Mouse (Mus musculus) kidney, embryonic 14.5 days (tissue): ENCODE measurements around the gene Ehmt2. TPM values are rescaled to one million over a fixed set of nuclear protein-coding genes. Genes with fewer than 3 reads are reported as not detected.

ENCODE experiments used
- ATAC-seq: fragments of 200-750 bp; cut with Nextera tagmentation; 2 replicates; pipeline ENCODE4 v1.8.0; 2017; ENCODE audit warnings: moderate number of reproducible peaks, mild to moderate bottlenecking, moderate TSS enrichment, moderate library complexity; ENCODE audit not compliant: low FRiP score, low TSS enrichment
- H3K27ac ChIP-seq: fragments of 300-500 bp; sonication (generic); 2 replicates; pipeline ENCODE4 v1.5.1; 2014; ENCODE audit warnings: low read depth, mild to moderate bottlenecking, low read length, moderate library complexity, mixed read lengths
- H3K27me3 ChIP-seq: fragments of 300-500 bp; sonication (generic); 2 replicates; pipeline ENCODE4 v1.6.1; 2014; ENCODE audit warnings: mild to moderate bottlenecking, low read length; ENCODE audit not compliant: control insufficient read depth, insufficient read depth
- H3K36me3 ChIP-seq: fragments of 300-500 bp; sonication (generic); 2 replicates; pipeline ENCODE4 v1.6.1; 2014; ENCODE audit warnings: low read length, mixed read lengths; ENCODE audit not compliant: control insufficient read depth, insufficient read depth
- H3K4me1 ChIP-seq: fragments of 300-500 bp; sonication (generic); 2 replicates; pipeline ENCODE4 v1.6.1; 2014; ENCODE audit warnings: low read length, mixed read lengths; ENCODE audit not compliant: control insufficient read depth, insufficient read depth
- H3K4me2 ChIP-seq: fragments of 300-500 bp; sonication (generic); replicated peaks from 2 replicates; pipeline ENCODE4 v1.6.1; 2014; ENCODE audit warnings: low read depth, mild to moderate bottlenecking, low read length
- H3K4me3 ChIP-seq: fragments of 300-500 bp; sonication (generic); 2 replicates; pipeline ENCODE4 v1.5.1; 2014; ENCODE audit warnings: mild to moderate bottlenecking, low read length
- H3K9ac ChIP-seq: fragments of 300-500 bp; sonication (generic); 2 replicates; pipeline ENCODE4 v1.6.1; 2014; ENCODE audit warnings: low read depth, mild to moderate bottlenecking, low read length, moderate library complexity
- H3K9me3 ChIP-seq: fragments of 300-500 bp; sonication (generic); 2 replicates; pipeline ENCODE4 v1.6.1; 2016; ENCODE audit warnings: low read length; ENCODE audit not compliant: control insufficient read depth
- WGBS: fragments of 180-500 bp; shearing (Covaris S2); extraction: QIAGEN DNeasy Blood & Tissue Kit; methylation state at CpG from one replicate; pipeline ENCODE4 v1.1.7; 2014; 5-methylcytosine and 5-hydroxymethylcytosine counted together
- polyA plus RNA-seq: library from polyadenylated mRNA; unstranded; fragments of >200 nt; fragmentation: Nextera tagmentation; extraction: Ambion mirVana; gene quantifications from 2 replicates; pipeline ENCODE4 v1.2.1, GENCODE M21; 2014

The Ehmt2 gene
- 70.5 and 76.9 TPM in 2 replicates for polyA plus RNA-seq

- WGBS, result under 1% methylated on average over 32 of the region's 44 CpGs
- H3K9me3 ChIP-seq, result no peaks in the 10 kb centered on the region
- H3K27ac ChIP-seq, result peak within 1 kb of the TSS; percentile 97
- peak within 1 kb of the TSS; percentile 92 for H3K4me3 ChIP-seq
- peaks cover 19% of the 10 kb centered on the region for H3K36me3 ChIP-seq
- H3K4me2 ChIP-seq, result peak within 1 kb of the TSS; percentile 90
- H3K27me3 ChIP-seq, result no peaks in the 10 kb centered on the region
- H3K9ac ChIP-seq, result peak within 1 kb of the TSS; percentile 93
- ATAC-seq, result peak; percentile 53
- H3K4me1 ChIP-seq, result peaks cover 13% of the 10 kb centered on the region
Measured at GRCm38 (mm10) chr17:34898160-34898586, at the start of gene Ehmt2, which contains the start of gene C2. Gene Ehmt2 (plus strand): TSS chr17:34898469. Gene C2 (minus strand): TSS chr17:34898265.

GRCm38 (mm10) chr17:34849722-34850516, 48.4 kb upstream of the Ehmt2 start, which contains the start of the genes Skiv2l and Nelfe:
Gene Skiv2l (minus strand): TSS chr17:34850210.
Gene Nelfe (plus strand): TSS chr17:34850391.
- H3K4me1 ChIP-seq, result peaks cover 13% of the 10 kb centered on the region
- peak within 1 kb of the TSS; percentile 95 for H3K4me3 ChIP-seq
- H3K27me3 ChIP-seq, result no peaks in the 10 kb centered on the region
- no peaks in the 10 kb centered on the region for H3K9me3 ChIP-seq
- H3K9ac ChIP-seq, result peak within 1 kb of the TSS; percentile 85
- peak within 1 kb of the TSS; percentile 90 for H3K4me2 ChIP-seq
- H3K36me3 ChIP-seq, result peaks cover 59% of the 10 kb centered on the region
- WGBS, result under 1% methylated on average over 65 of the region's 65 CpGs
- peak within 1 kb of the TSS; percentile 17; the same call in 1 of the 2 replicates for H3K27ac ChIP-seq
- ATAC-seq, result peak; percentile 96

- no peaks in the 10 kb centered on the region for H3K27me3 ChIP-seq
- peak overlapping the region; percentile 17; the same call in 1 of the 2 replicates for H3K27ac ChIP-seq
- WGBS, result 3% methylated on average over 25 of the region's 25 CpGs
Measured at GRCm38 (mm10) chr17:34850517-34851125, 47.6 kb upstream of the Ehmt2 start.

GRCm38 (mm10) chr17:34853511-34853910, 44.8 kb upstream of the Ehmt2 start:
- no peak overlapping the region for H3K4me2 ChIP-seq
- H3K4me1 ChIP-seq, result peaks cover 13% of the 10 kb centered on the region
- no peak overlapping the region for H3K4me3 ChIP-seq
- H3K9me3 ChIP-seq, result no peaks in the 10 kb centered on the region
- H3K9ac ChIP-seq, result no peak overlapping the region
- H3K27me3 ChIP-seq, result no peaks in the 10 kb centered on the region
- 79% methylated on average over 8 of the region's 8 CpGs for WGBS
- ATAC-seq, result no peak
- H3K27ac ChIP-seq, result no peak overlapping the region
- peaks cover 41% of the 10 kb centered on the region for H3K36me3 ChIP-seq

More at GRCm38 (mm10) chr17:34850517-34851125, 47.6 kb upstream of the Ehmt2 start:
- H3K4me3 ChIP-seq, result peak overlapping the region; percentile 95
- peak; percentile 38 for ATAC-seq
- peaks cover 52% of the 10 kb centered on the region for H3K36me3 ChIP-seq
- peaks cover 13% of the 10 kb centered on the region for H3K4me1 ChIP-seq
- peak overlapping the region; percentile 85 for H3K9ac ChIP-seq
- no peaks in the 10 kb centered on the region for H3K9me3 ChIP-seq
- peak overlapping the region; percentile 90 for H3K4me2 ChIP-seq

- Histone ChIP-seq H3K27ac (no peak overlapping the region), H3K4me1 (peaks cover 8% of the 10 kb centered on the region), H3K36me3 (peaks cover 41% of the 10 kb centered on the region), H3K9me3 (no peaks in the 10 kb centered on the region), H3K9ac (no peak overlapping the region), H3K4me2 (no peak overlapping the region), H3K4me3 (no peak overlapping the region), H3K27me3 (no peaks in the 10 kb centered on the region)
- no peak for ATAC-seq
- 83% methylated on average over 3 of the region's 3 CpGs for WGBS
Measured at GRCm38 (mm10) chr17:34854761-34855160, 43.5 kb upstream of the Ehmt2 start.

GRCm38 (mm10) chr17:34855825-34856224, 42.4 kb upstream of the Ehmt2 start:
- Histone ChIP-seq H3K4me3 (no peak overlapping the region), H3K9me3 (no peaks in the 10 kb centered on the region), H3K36me3 (peaks cover 41% of the 10 kb centered on the region), H3K4me2 (no peak overlapping the region), H3K27ac (no peak overlapping the region), H3K4me1 (peaks cover 7% of the 10 kb centered on the region), H3K9ac (no peak overlapping the region), H3K27me3 (no peaks in the 10 kb centered on the region)
- no peak for ATAC-seq
- WGBS, result 45% methylated on average over 3 of the region's 3 CpGs

- H3K4me1 ChIP-seq, result no peaks in the 10 kb centered on the region
- H3K36me3 ChIP-seq, result peaks cover 25% of the 10 kb centered on the region
- H3K4me2 ChIP-seq, result no peak overlapping the region
- H3K27ac ChIP-seq, result no peak overlapping the region
- H3K9me3 ChIP-seq, result no peaks in the 10 kb centered on the region
- no peak overlapping the region for H3K9ac ChIP-seq
- WGBS, result 71% methylated on average over 4 of the region's 4 CpGs
- no peaks in the 10 kb centered on the region for H3K27me3 ChIP-seq
- no peak for ATAC-seq
- H3K4me3 ChIP-seq, result no peak overlapping the region
Measured at GRCm38 (mm10) chr17:34858670-34859069, 39.6 kb upstream of the Ehmt2 start.

- Histone ChIP-seq H3K36me3 (peaks cover 13% of the 10 kb centered on the region; the same call in 1 of the 2 replicates), H3K27ac (no peak overlapping the region), H3K9me3 (no peaks in the 10 kb centered on the region), H3K27me3 (no peaks in the 10 kb centered on the region), H3K4me3 (no peak overlapping the region), H3K4me2 (no peak overlapping the region), H3K4me1 (no peaks in the 10 kb centered on the region), H3K9ac (no peak overlapping the region)
- 79% methylated on average over 9 of the region's 9 CpGs for WGBS
- no peak for ATAC-seq
Measured at GRCm38 (mm10) chr17:34860514-34860913, 37.8 kb upstream of the Ehmt2 start.
